9 mouse cellular contexts compared by ENCODE assay signal in genomic region chr7:6730801-6731200, GRCm38 (mm10). TPM values are rescaled to one million over a fixed set of nuclear protein-coding genes. Genes with fewer than 3 reads are reported as not detected.
DNase-seq lines count a peak whose midpoint lies in the region; ATAC-seq and TF ChIP-seq lines count a peak whose summit lies in the region.
"Had no signal": no experiment of that assay in that cellular context is flagged by ENCODE, and none has a peak within 500 bp of the region (broad histone marks: within the 10 kb centered on the region; RNA-seq: fewer than 3 reads in every experiment).

No protein-coding gene starts in this region.

- H3K27me3 ChIP-seq in ES-Bruce4 (ENCODE audit: control insufficient read depth, insufficient read depth, low read length, poor library complexity, severe bottlenecking) = no peaks in the 10 kb centered on the region
- H3K27me3 ChIP-seq in embryonic facial prominence, embryonic 13.5 days = no peaks in the 10 kb centered on the region
- no peaks in the 10 kb centered on the region for H3K27me3 ChIP-seq in neural tube, embryonic 14.5 days (ENCODE audit: control insufficient read depth, insufficient read depth, low read length)
- H3K27me3 ChIP-seq in thymus, adult 2 months (ENCODE audit: control insufficient read depth, insufficient read depth, low read length) = no peaks in the 10 kb centered on the region

- H3K4me3 ChIP-seq in gastrocnemius, adult 2 months = peak overlapping the region; percentile 81
- peak overlapping the region; percentile 64 for H3K4me3 ChIP-seq in ES-Bruce4 (ENCODE audit: low read depth, low read length)
- peak overlapping the region; percentile 62 for H3K4me3 ChIP-seq in embryonic facial prominence, embryonic 13.5 days
- H3K4me3 ChIP-seq in neural tube, embryonic 14.5 days (ENCODE audit: low read depth, low read length) = peak overlapping the region; percentile 55
- H3K4me3 ChIP-seq in thymus, adult 2 months (ENCODE audit: control insufficient read depth, insufficient read depth, low read length) = no peak overlapping the region

- TF ChIP-seq EP300 in ES-Bruce4 (IDR thresholded peaks at IDR 0.05; ENCODE audit: insufficient read depth, low read depth, low read length) = no peak

- H3K36me3 ChIP-seq in ES-Bruce4 (ENCODE audit: control insufficient read depth, insufficient read depth, low read length, poor library complexity, severe bottlenecking) = peaks cover 3% of the 10 kb centered on the region
- peaks cover 12% of the 10 kb centered on the region; the same call in 1 of the 2 replicates for H3K36me3 ChIP-seq in embryonic facial prominence, embryonic 13.5 days
- no peaks in the 10 kb centered on the region for H3K36me3 ChIP-seq in neural tube, embryonic 14.5 days (ENCODE audit: control insufficient read depth, insufficient read depth, low read length)
- H3K36me3 ChIP-seq in thymus, adult 2 months (ENCODE audit: control insufficient read depth, insufficient read depth, low read length) = no peaks in the 10 kb centered on the region

- intact Hi-C loops in gastrocnemius, adult 2 months (cut with DNase I) = loop anchor here (2.0 to 5.0 kb wide), 2 partner anchors 96 to 188 kb away; no protein-coding TSS in a partner anchor
- intact Hi-C loops in gastrocnemius, postnatal 36 days (cut with DNase I) = loop anchor here (1.0 kb wide), 1 partner anchor 188 kb away; no protein-coding TSS in a partner anchor
- intact Hi-C loops in left cerebral cortex, postnatal 25 days (cut with DNase I) = loop anchor here (1.0 kb wide), 1 partner anchor 46 kb away; no protein-coding TSS in a partner anchor

- DNase-seq in gastrocnemius, adult 2 months = no peak
- DNase-seq in gastrocnemius, postnatal 36 days = no peak
- peak; percentile 16 to 23 for DNase-seq in left cerebral cortex, postnatal 25 days (ENCODE audit: low spot score in 2 of 2)
- DNase-seq in thymus, adult 2 months = no peak
- DNase-seq in kidney, adult 11 months = no peak

- H3K4me2 ChIP-seq in embryonic facial prominence, embryonic 13.5 days = peak overlapping the region; percentile 58
- peak overlapping the region; percentile 44 for H3K4me2 ChIP-seq in neural tube, embryonic 14.5 days (ENCODE audit: low read depth, low read length)

- 46% methylated on average over 15 of the region's 15 CpGs for whole genome bisulfite sequencing in embryonic facial prominence, embryonic 13.5 days
- 46% methylated on average over 15 of the region's 15 CpGs for WGBS in neural tube, embryonic 14.5 days
- 48% methylated on average over 15 of the region's 15 CpGs for WGBS in thymus, adult 2 months

- TF ChIP-seq CTCF in gastrocnemius, adult 2 months (IDR thresholded peaks at IDR 0.05) = no peak
- TF ChIP-seq CTCF in ES-Bruce4 (IDR thresholded peaks at IDR 0.05; ENCODE audit: low read depth, low read length) = no peak
- no peak for TF ChIP-seq CTCF in thymus, adult 2 months (IDR thresholded peaks at IDR 0.05; ENCODE audit: borderline replicate concordance, control insufficient read depth, extremely low read depth, insufficient read depth, low read length, poor library complexity)

- no peak for ATAC-seq in embryonic facial prominence, embryonic 13.5 days (ENCODE audit: insufficient number of reproducible peaks, insufficient read depth, low FRiP score, low TSS enrichment, low read depth)
- ATAC-seq in neural tube, embryonic 14.5 days (ENCODE audit: low read depth) = no peak

- H3K9ac ChIP-seq in ES-Bruce4 (ENCODE audit: low read depth, poor library complexity, severe bottlenecking) = 0 out of 2 replicates have a peak overlapping the region, but pooled peaks have one; percentile 29
- H3K9ac ChIP-seq in embryonic facial prominence, embryonic 13.5 days = peak overlapping the region; percentile 76
- H3K9ac ChIP-seq in neural tube, embryonic 14.5 days (replicated peaks; ENCODE audit: low read depth, low read length) = peak overlapping the region; percentile 37

- TF ChIP-seq POLR2A in ES-Bruce4 (IDR thresholded peaks at IDR 0.05; ENCODE audit: insufficient read depth, low read length) = no peak
- TF ChIP-seq POLR2A in thymus, adult 2 months (IDR thresholded peaks at IDR 0.05; ENCODE audit: control insufficient read depth, extremely low read depth, insufficient read depth, low read length, poor library complexity) = no peak

- peak overlapping the region; percentile 24; the same call in 1 of the 2 replicates for H3K27ac ChIP-seq in gastrocnemius, adult 2 months
- no peak overlapping the region for H3K27ac ChIP-seq in ES-Bruce4 (ENCODE audit: insufficient read depth, low read length)
- peak overlapping the region; percentile 77 for H3K27ac ChIP-seq in embryonic facial prominence, embryonic 13.5 days
- H3K27ac ChIP-seq in neural tube, embryonic 14.5 days (ENCODE audit: low read depth, low read length) = peak overlapping the region; percentile 73
- H3K27ac ChIP-seq in thymus, adult 2 months (ENCODE audit: control insufficient read depth, insufficient read depth, low read length) = no peak overlapping the region

- peaks cover 13% of the 10 kb centered on the region for H3K9me3 ChIP-seq in ES-Bruce4 (replicated peaks; ENCODE audit: control insufficient read depth, insufficient read depth, low read length, poor library complexity, severe bottlenecking)
- H3K9me3 ChIP-seq in embryonic facial prominence, embryonic 13.5 days = peaks cover 44% of the 10 kb centered on the region
- H3K9me3 ChIP-seq in neural tube, embryonic 14.5 days (ENCODE audit: control insufficient read depth, low read length) = peaks cover 7% of the 10 kb centered on the region

- H3K4me1 ChIP-seq in ES-Bruce4 (ENCODE audit: control insufficient read depth, insufficient read depth, low read length) = no peaks in the 10 kb centered on the region
- no peaks in the 10 kb centered on the region for H3K4me1 ChIP-seq in embryonic facial prominence, embryonic 13.5 days
- H3K4me1 ChIP-seq in neural tube, embryonic 14.5 days (ENCODE audit: control insufficient read depth, insufficient read depth, low read length) = no peaks in the 10 kb centered on the region
- no peaks in the 10 kb centered on the region for H3K4me1 ChIP-seq in thymus, adult 2 months (replicated peaks; ENCODE audit: control insufficient read depth, insufficient read depth, low read length)

RNA-seq across cellular contexts. Expression of gene Usp29, which starts 0.4 kb away (rescaled TPM):
- under 1 TPM; 0.05 to 0.14 TPM for total RNA-seq in gastrocnemius, adult 2 months (2021)
- under 1 TPM; 0.31 to 0.59 TPM for total RNA-seq in gastrocnemius, postnatal 36 days (2021)
- polyA plus RNA-seq in ES-Bruce4 (2011; ENCODE audit: insufficient read depth, insufficient read length, low read depth, missing spikeins) = 12.8 and 14.2 TPM in 2 replicates
- 9.6 and 11.3 TPM in 2 replicates for polyA plus RNA-seq in embryonic facial prominence, embryonic 13.5 days (2015; fragmentation: Nextera tagmentation; extraction: Ambion mirVana)
- total RNA-seq in left cerebral cortex, postnatal 25 days (2021) = 10 to 100 TPM; 41.2 to 43.8 TPM
- polyA plus RNA-seq in neural tube, embryonic 14.5 days (2014; fragmentation: Nextera tagmentation; extraction: Ambion mirVana) = 30.8 and 41.5 TPM in 2 replicates
- polyA plus RNA-seq in thymus, adult 2 months (2012; rRNA removed) = not detected in 2 replicates
- total RNA-seq: heart, adult 18-20 months had no signal

RNA-seq across cellular contexts. Expression of gene Peg3, which starts 0.6 kb away (rescaled TPM):
- total RNA-seq in gastrocnemius, adult 2 months (2021) = 1 to 10 TPM; 5.3 to 8.0 TPM
- 10 to 100 TPM in 1 of 2 experiments, 1 to 10 TPM in 1; 9.0 to 11.3 TPM for total RNA-seq in gastrocnemius, postnatal 36 days (2021)
- polyA plus RNA-seq in ES-Bruce4 (2011; ENCODE audit: insufficient read depth, insufficient read length, low read depth, missing spikeins) = 216 and 228 TPM in 2 replicates
- 159 and 180 TPM in 2 replicates for polyA plus RNA-seq in embryonic facial prominence, embryonic 13.5 days (2015; fragmentation: Nextera tagmentation; extraction: Ambion mirVana)
- 100 to 1,000 TPM; 201 to 222 TPM for total RNA-seq in left cerebral cortex, postnatal 25 days (2021)
- 124 and 134 TPM in 2 replicates for polyA plus RNA-seq in neural tube, embryonic 14.5 days (2014; fragmentation: Nextera tagmentation; extraction: Ambion mirVana)
- polyA plus RNA-seq in thymus, adult 2 months (2012; rRNA removed) = 0.60 and 1.0 TPM in 2 replicates

RNA-seq across cellular contexts. Expression of gene Zim1, which starts 34.6 kb away (rescaled TPM):
- 1 to 10 TPM; 2.8 to 3.3 TPM for total RNA-seq in gastrocnemius, adult 2 months (2021)
- 1 to 10 TPM; 4.5 to 5.5 TPM for total RNA-seq in gastrocnemius, postnatal 36 days (2021)
- polyA plus RNA-seq in ES-Bruce4 (2011; ENCODE audit: insufficient read depth, insufficient read length, low read depth, missing spikeins) = 5.2 and 10.3 TPM in 2 replicates
- polyA plus RNA-seq in embryonic facial prominence, embryonic 13.5 days (2015; fragmentation: Nextera tagmentation; extraction: Ambion mirVana) = 3.2 and 4.5 TPM in 2 replicates
- 1 to 10 TPM; 5.1 to 5.4 TPM for total RNA-seq in left cerebral cortex, postnatal 25 days (2021)
- polyA plus RNA-seq in neural tube, embryonic 14.5 days (2014; fragmentation: Nextera tagmentation; extraction: Ambion mirVana) = 4.6 and 7.6 TPM in 2 replicates
- 0.05 and 0.15 TPM in 2 replicates for polyA plus RNA-seq in thymus, adult 2 months (2012; rRNA removed)

Comparison
In these comparisons a context has a peak if more than half of its experiments do, and no peak if none do; other contexts are left out.
1. DNase-seq: peak in left cerebral cortex, postnatal 25 days (2 of 2); none in gastrocnemius, adult 2 months (single experiment), gastrocnemius, postnatal 36 days (0 of 2), thymus, adult 2 months (single experiment) and kidney, adult 11 months (single experiment).
2. H3K27ac ChIP-seq: peak in gastrocnemius, adult 2 months (single experiment), embryonic facial prominence, embryonic 13.5 days (single experiment) and neural tube, embryonic 14.5 days (single experiment); none in ES-Bruce4 (single experiment) and thymus, adult 2 months (single experiment).
3. RNA of gene Usp29, which starts 0.4 kb away (polyA plus RNA-seq): 30.8 to 41.5 TPM in neural tube, embryonic 14.5 days, 12.8 to 14.2 TPM in ES-Bruce4 and 9.6 to 11.3 TPM in embryonic facial prominence, embryonic 13.5 days; not detected in thymus, adult 2 months; every median in the first group is over 10 times any median in the second.
4. RNA of gene Peg3, which starts 0.6 kb away (polyA plus RNA-seq): 216 to 228 TPM in ES-Bruce4, 159 to 180 TPM in embryonic facial prominence, embryonic 13.5 days and 124 to 134 TPM in neural tube, embryonic 14.5 days; 0.60 to 1.0 TPM in thymus, adult 2 months; every median in the first group is over 10 times any median in the second.
5. Peak in every context shown above with its lines, with median percentiles within 50 percentile points of each other: H3K9ac ChIP-seq.